Mouse (Mus musculus): ENCODE measurements around the gene Farp1.
"Not testable (repeated sequence)": the region's sequence is repeated elsewhere in the genome, so short reads cannot be mapped to it uniquely, and the experiment has no call there.

Gene Farp1

DNA sequence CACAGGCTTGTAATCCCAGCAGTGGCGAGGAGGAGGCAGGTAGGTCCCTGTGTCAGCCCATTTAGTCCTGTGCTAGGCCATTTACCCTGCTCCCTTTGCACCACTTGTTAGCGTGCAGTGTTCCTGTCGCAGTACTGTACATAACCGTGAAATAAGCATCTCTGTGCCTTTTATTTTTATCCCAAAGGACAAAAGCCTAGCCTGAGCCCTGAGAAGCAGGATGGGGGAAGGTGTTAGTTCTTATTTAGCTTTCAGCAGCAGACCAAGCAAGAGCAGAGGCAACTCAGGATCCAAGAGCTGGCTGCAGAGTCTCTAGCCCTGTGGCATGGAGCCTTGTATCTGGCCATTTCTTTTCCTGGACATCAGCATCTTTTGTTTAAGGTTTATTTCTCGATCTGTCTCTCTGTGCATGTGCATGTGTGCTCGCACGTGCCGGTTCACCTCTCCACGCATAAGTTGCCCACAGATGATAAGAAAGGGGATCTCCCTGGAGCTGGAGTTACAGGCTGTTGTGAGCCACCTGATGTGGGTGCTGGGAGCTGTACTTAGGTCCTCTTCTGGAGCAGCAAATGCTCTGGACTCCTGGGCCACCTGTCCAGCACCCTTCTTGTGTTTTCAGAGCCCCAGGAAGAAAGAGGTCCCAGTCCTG is 11.4 kb downstream of the Farp1 start:
- ChIA-PET CTCF (no interaction called here), POLR2A (interaction anchor here in 1 of 4 experiments (1.1 kb wide), 1 partner anchor 11 kb away, joined by 4 read pairs; the partner anchor contains the start of gene Farp1)

GRCm38 (mm10) chr14:121047780-121048179 is 12.8 kb downstream of the Farp1 start:
- ChIA-PET CTCF (no interaction called here), POLR2A (interaction anchor here in 1 of 4 experiments (1.3 kb wide), 1 partner anchor 10 kb away, joined by 3 read pairs; no protein-coding TSS in a partner anchor)

DNA sequence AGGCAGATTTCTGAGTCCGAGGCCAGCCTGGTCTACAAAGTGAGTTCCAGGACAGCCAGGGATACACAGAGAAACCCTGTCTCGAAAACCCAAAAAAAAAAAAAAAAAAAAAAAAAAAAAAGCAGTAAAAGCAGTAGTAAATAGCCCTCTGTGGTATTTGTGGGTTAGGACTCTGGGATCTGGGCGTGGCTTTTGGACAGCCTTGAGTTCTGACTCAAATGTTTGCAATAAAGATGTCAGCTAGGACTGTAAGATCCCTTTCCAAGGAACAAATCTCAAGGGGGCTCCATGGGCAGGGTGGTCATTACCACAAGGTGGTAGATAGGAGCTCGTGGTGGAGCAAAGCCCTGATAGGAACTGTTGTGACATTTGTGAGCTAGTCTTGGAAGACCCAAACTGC is 16.0 kb downstream of the Farp1 start:
- POLR2A ChIA-PET = interaction anchor here in 1 of 4 experiments (0.9 to 1.0 kb wide), 2 partner anchors 11 to 13 kb away, joined by 3 read pairs; no protein-coding TSS in a partner anchor
- CTCF ChIA-PET = not testable (repeated sequence)

DNA sequence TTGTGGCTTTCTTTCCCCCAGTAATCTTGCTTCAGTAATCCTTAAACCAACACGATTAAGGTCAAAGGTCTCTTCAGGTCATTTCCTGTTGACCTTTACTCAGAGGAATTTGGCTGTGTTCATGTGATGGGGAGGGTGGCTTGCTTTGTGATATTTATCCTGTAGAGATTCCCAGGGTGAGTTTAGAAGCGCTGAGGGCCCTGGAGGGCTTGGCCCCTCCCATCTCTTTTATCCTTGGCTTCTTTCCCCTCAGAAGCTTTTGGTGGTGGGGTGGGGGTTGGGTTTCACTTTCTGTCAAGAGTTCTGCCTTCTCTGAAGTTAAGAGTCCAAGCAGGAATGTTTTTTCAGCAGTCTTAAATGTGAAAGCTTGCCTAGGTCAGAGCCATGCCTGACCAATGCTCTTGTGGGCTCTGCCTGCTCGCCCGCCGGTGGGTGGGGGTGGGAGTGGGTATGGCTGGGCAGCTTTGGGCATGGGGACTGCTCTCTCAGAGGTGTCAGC is 18.1 kb downstream of the Farp1 start:
- POLR2A ChIA-PET = interaction anchor here (0.5 to 3.3 kb wide), 9 partner anchors 9 to 206 kb away, joined by 3 to 11 read pairs (median 4); no protein-coding TSS in a partner anchor
- CTCF ChIA-PET = interaction anchor here in 2 of 4 experiments (0.8 to 1.0 kb wide), 2 partner anchors 9 to 17 kb away, joined by 3 to 4 read pairs; no protein-coding TSS in a partner anchor

- CTCF ChIA-PET = no interaction called here
- POLR2A ChIA-PET = interaction anchor here in 2 of 4 experiments (0.7 to 3.3 kb wide), 8 partner anchors 8 to 142 kb away, joined by 3 to 11 read pairs (median 4); no protein-coding TSS in a partner anchor
Observed at GRCm38 (mm10) chr14:121054062-121054461, 19.1 kb downstream of the Farp1 start.

- ChIA-PET CTCF (no interaction called here), POLR2A (interaction anchor here in 1 of 4 experiments (0.5 to 1.0 kb wide), 2 partner anchors 20 to 65 kb away, joined by 3 to 4 read pairs; no protein-coding TSS in a partner anchor)
Observed at GRCm38 (mm10) chr14:121057750-121058149, 22.8 kb downstream of the Farp1 start.

- ChIA-PET CTCF (no interaction called here), POLR2A (interaction anchor here in 2 of 4 experiments (0.5 to 1.0 kb wide), 4 partner anchors 9 to 65 kb away, joined by 3 to 4 read pairs (median 3); no protein-coding TSS in a partner anchor)
Observed at GRCm38 (mm10) chr14:121058481-121058880, 23.5 kb downstream of the Farp1 start.

DNA sequence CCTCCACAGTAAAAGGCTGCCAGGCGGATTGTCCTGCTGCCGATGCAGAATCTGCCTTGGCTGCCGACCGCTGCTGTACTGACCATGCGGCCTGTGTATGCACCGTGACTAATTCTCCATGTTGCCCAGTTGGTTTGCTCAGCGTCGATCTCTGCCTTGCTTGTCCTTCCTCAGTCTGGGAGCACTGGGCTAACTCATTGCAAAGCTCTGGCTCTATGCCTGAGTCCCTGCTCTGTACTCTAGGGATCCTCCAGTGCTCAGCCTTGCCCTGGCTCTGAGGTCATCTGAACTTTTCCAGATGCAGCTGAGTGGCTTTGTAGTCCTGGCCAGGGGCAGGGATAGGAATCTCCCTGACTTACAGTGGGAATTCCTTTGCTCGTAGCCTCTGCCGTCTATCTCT is 24.3 kb downstream of the Farp1 start:
- ChIA-PET POLR2A (interaction anchor here in 1 of 4 experiments (0.7 kb wide), 1 partner anchor 22 kb away, joined by 3 read pairs; no protein-coding TSS in a partner anchor), CTCF (no interaction called here)

- CTCF ChIA-PET = interaction anchor here in 1 of 4 experiments (0.7 kb wide), 1 partner anchor 608 kb away, joined by 4 read pairs; no protein-coding TSS in a partner anchor
- POLR2A ChIA-PET = interaction anchor here in 3 of 4 experiments (0.5 to 1.7 kb wide), 6 partner anchors 10 to 446 kb away, joined by 3 to 5 read pairs (median 4); no protein-coding TSS in a partner anchor
Observed at GRCm38 (mm10) chr14:121060484-121060883, 25.5 kb downstream of the Farp1 start.

DNA sequence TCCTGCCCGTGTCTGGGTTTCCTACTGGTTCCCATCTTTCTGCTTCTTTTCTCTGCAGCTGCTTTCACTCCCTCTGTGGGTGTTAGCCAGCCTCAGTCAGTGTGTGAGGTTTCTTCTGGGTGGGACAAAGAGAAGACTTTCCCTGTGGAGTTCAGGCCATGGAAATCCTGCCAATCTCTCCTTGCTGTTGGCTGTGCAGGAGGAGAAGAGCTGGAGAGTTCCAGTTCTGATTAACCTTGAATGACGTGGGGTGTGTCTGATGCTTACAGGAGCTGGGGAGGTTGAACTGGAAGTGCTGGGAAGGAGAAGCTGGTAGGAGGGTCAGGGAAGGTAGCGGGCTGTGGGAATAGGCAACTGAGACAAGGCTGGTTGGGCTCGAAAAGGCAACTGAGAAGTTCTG is 26.7 kb downstream of the Farp1 start:
- ChIA-PET POLR2A (interaction anchor here in 3 of 4 experiments (0.5 to 2.1 kb wide), 16 partner anchors 8 to 444 kb away, joined by 3 to 11 read pairs (median 3); partner anchors contain the start of genes Farp1 (in 1 of the 3) and Ipo5 (in 1 of the 3)), CTCF (interaction anchor here (0.5 to 2.0 kb wide), 7 partner anchors 9 to 186 kb away, joined by 3 to 6 read pairs (median 4); partner anchors contain the start of gene Farp1 (in 1 of the 4))

GRCm38 (mm10) chr14:121062238-121063082 is 27.5 kb downstream of the Farp1 start:
- ChIA-PET CTCF (interaction anchor here (0.6 to 2.0 kb wide), 6 partner anchors 9 to 48 kb away, joined by 3 to 5 read pairs (median 4); partner anchors contain the start of gene Farp1 (in 1 of the 4)), POLR2A (interaction anchor here in 3 of 4 experiments (0.6 to 2.1 kb wide), 18 partner anchors 8 to 767 kb away, joined by 3 to 11 read pairs (median 3); partner anchors contain the start of genes Farp1 (in 1 of the 3) and Ipo5 (in 1 of the 3))

GRCm38 (mm10) chr14:121064726-121065125 is 29.7 kb downstream of the Farp1 start:
- CTCF ChIA-PET = no interaction called here

GRCm38 (mm10) chr14:121073093-121073866 is 38.3 kb downstream of the Farp1 start:
- POLR2A ChIA-PET = no interaction called here

More at GRCm38 (mm10) chr14:121064726-121065125, 29.7 kb downstream of the Farp1 start:
- POLR2A ChIA-PET = interaction anchor here in 2 of 4 experiments (0.6 to 1.0 kb wide), 3 partner anchors 14 to 443 kb away, joined by 3 to 5 read pairs (median 5); no protein-coding TSS in a partner anchor

GRCm38 (mm10) chr14:121074197-121074734 is 39.3 kb downstream of the Farp1 start:
- CTCF ChIA-PET = no interaction called here
- POLR2A ChIA-PET = no interaction called here

More at GRCm38 (mm10) chr14:121073093-121073866, 38.3 kb downstream of the Farp1 start:
- CTCF ChIA-PET = no interaction called here

DNA sequence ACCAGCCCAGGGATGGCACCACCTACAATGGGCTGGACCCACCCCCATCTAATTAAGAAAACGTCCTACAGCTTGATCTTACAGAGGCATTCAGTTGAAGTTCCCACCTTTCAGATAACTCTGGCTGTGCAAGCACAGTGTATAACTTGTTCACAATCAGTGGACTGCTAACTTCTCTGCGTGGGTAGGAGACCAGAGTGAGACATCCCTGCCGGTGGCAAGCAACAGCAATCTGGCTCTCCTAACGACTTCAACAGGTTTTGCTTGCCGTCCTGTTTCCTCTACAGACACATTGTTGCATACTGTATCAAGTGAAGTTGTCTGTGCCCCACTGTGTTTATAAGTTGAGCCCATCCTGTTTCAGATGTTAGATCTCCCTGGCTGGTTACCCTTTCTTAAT is 45.7 kb downstream of the Farp1 start:
- POLR2A ChIA-PET = interaction anchor here in 1 of 4 experiments (1.0 to 1.3 kb wide), 2 partner anchors 11 to 13 kb away, joined by 4 read pairs; no protein-coding TSS in a partner anchor
- CTCF ChIA-PET = interaction anchor here in 1 of 4 experiments (0.6 kb wide), 1 partner anchor 10 kb away, joined by 3 read pairs; no protein-coding TSS in a partner anchor

DNA sequence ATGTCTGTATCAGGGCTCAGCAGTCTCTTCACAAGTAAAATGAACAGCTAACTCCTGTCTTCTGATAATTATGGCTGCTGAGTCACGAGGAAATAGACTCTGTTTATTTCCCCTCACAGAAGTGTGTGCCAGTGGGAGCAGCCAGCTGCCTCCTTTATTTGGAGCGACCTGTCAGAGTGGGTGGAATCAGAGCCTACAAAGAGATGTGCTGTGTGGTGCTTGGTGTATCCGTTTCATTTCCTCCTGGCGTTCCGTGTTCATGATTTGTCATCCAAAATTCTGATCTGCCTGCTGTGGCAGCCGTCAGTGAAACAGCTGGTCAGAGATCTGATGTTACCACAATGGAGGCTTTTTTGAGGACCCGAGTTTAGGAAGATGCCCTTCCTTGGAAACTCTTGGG is 47.3 kb downstream of the Farp1 start:
- ChIA-PET CTCF (no interaction called here), POLR2A (no interaction called here)

GRCm38 (mm10) chr14:121082793-121083192 is 47.8 kb downstream of the Farp1 start:
- ChIA-PET POLR2A (no interaction called here), CTCF (no interaction called here)

DNA sequence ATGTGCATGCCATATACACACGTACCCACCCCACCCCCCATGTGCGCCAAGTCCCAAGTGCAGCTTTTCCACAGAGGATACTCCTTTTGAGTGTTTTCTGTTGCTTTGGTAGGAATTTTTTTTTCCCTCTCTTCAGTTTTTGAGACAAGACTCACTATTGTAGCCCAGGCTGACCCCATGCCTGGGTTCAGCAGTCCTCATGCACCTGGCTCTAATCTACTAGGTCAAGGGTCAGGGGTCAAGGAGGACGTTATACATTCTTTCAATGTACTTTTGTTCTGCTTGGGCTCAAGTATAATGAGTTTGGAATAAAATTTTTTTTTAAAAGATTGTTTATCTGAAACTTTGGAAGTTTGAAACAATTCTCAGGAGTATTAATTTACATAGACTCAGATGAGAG is 48.4 kb downstream of the Farp1 start:
- ChIA-PET CTCF (no interaction called here), POLR2A (interaction anchor here in 1 of 4 experiments (0.6 kb wide), 1 partner anchor 28 kb away, joined by 3 read pairs; no protein-coding TSS in a partner anchor)

Data from embryonic stem cell, embryonic (primary cell).